Comparison of ENCODE assay signal across 25 mouse cellular contexts in the genomic region with DNA sequence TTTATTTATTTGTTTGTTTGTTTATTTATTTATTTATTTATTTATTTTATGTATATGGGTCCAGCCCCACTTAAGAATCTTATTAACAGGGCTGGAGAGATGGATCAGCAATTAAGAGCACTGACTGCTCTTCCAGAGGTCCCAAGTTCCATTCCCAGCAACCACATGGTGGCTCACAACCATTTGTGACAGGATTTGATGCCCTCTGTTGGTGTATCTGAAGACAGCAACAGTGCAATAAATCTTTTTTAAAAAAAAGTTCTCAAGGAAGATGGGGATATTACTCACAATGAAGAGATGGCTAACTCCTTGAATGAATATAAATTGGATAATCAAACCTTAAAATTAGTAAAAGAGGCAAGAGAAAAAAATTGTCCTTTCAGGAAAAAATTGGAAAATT. TPM values are rescaled to one million over a fixed set of nuclear protein-coding genes. Genes with fewer than 3 reads are reported as not detected.
DNase-seq lines count a peak whose midpoint lies in the region; ATAC-seq and TF ChIP-seq lines count a peak whose summit lies in the region.
"Had no signal": no experiment of that assay in that cellular context is flagged by ENCODE, and none has a peak within 500 bp of the region (broad histone marks: within the 10 kb centered on the region; RNA-seq: fewer than 3 reads in every experiment).

No protein-coding gene starts in this region.

- H3K27me3 ChIP-seq in CH12.LX (replicated peaks): no peaks in the 10 kb centered on the region
- H3K27me3 ChIP-seq in ES-Bruce4 (ENCODE audit: control insufficient read depth, insufficient read depth, low read length, poor library complexity, severe bottlenecking): no peaks in the 10 kb centered on the region
- H3K27me3 ChIP-seq in Patski: peaks cover 4% of the 10 kb centered on the region
- H3K27me3 ChIP-seq: embryonic facial prominence, embryonic 13.5 days; embryonic facial prominence, embryonic 15.5 days had no signal

- H3K36me3 ChIP-seq in CH12.LX (replicated peaks in 1 of 2; ENCODE audit: control insufficient read depth in 1 of 2, insufficient read depth in 1 of 2, low read length in 1 of 2) (no peaks in the 10 kb centered on the region), ES-Bruce4 (ENCODE audit: control insufficient read depth, insufficient read depth, low read length, poor library complexity, severe bottlenecking) (no peaks in the 10 kb centered on the region)
- H3K36me3 ChIP-seq: embryonic facial prominence, embryonic 13.5 days; embryonic facial prominence, embryonic 15.5 days had no signal

- no peak overlapping the region for H3K4me2 ChIP-seq in CH12.LX (ENCODE audit: insufficient read depth, low read depth, poor library complexity, severe bottlenecking)
- H3K4me2 ChIP-seq: embryonic facial prominence, embryonic 13.5 days; embryonic facial prominence, embryonic 15.5 days had no signal

- no peak for DNase-seq in layer of hippocampus, adult 2 months (ENCODE audit: low spot score in 2 of 2)
- DNase-seq in layer of hippocampus, adult 8-10 months (ENCODE audit: low spot score in 2 of 2): no peak
- DNase-seq in CH12.LX (ENCODE audit: extremely low read depth) (no peak), Patski (ENCODE audit: low read depth, low spot score) (no peak)
- no peak for DNase-seq in cerebellum, adult 11-12 months
- no peak for DNase-seq in frontal cortex, postnatal 36 days (ENCODE audit: low spot score in 2 of 2)
- DNase-seq: adrenal gland, adult 8-10 months; adrenal gland, postnatal 14 days; adrenal gland, postnatal 36 days; B cell, adult 2 months; cerebellum, adult 18-20 months; cerebellum, adult 8-10 months; cerebellum, adult 9-11 months; cerebellum, postnatal 14 days; cerebellum, postnatal 36 days; embryo, embryonic 11 days had no signal

- TF ChIP-seq CTCF in layer of hippocampus, adult 2 months (conservative IDR thresholded peaks at IDR 0.05): peak; percentile 33
- peak in 1 of 2 experiments; percentile 58; a peak in 2 of 4 replicates for TF ChIP-seq CTCF in CH12.LX (conservative IDR thresholded peaks at IDR 0.05 in 1 of 2, IDR thresholded peaks at IDR 0.05 in 1 of 2; ENCODE audit: low read depth in 2 of 2, low read length in 2 of 2)
- TF ChIP-seq CTCF in ES-Bruce4 (IDR thresholded peaks at IDR 0.05; ENCODE audit: low read depth, low read length): peak; percentile 1
- TF ChIP-seq CTCF in Patski (IDR thresholded peaks at IDR 0.05): peak; percentile 21

- in situ Hi-C loops in CH12.LX (cut with MboI; ENCODE audit: low pct_ligation_motif_present, low pct_unique_long_range_greater_than_20kb, low sequenced_read_pairs) (no loop called here), Patski (cut with MboI; ENCODE audit: low pct_unique_long_range_greater_than_20kb) (no loop called here)

- H3K4me1 ChIP-seq in CH12.LX (ENCODE audit: control insufficient read depth in 1 of 2, insufficient read depth in 2 of 2) (peaks cover 0 to 14% of the 10 kb centered on the region in 2 experiments; a peak in 2 of 4 replicates), ES-Bruce4 (ENCODE audit: control insufficient read depth, insufficient read depth, low read length) (no peaks in the 10 kb centered on the region)
- H3K4me1 ChIP-seq: embryonic facial prominence, embryonic 13.5 days; embryonic facial prominence, embryonic 15.5 days had no signal

- H3K79me2 ChIP-seq in CH12.LX (replicated peaks; ENCODE audit: control insufficient read depth, extremely low read depth, insufficient read depth, poor library complexity, severe bottlenecking): no peaks in the 10 kb centered on the region

- TF ChIP-seq POLR2A in CH12.LX (IDR thresholded peaks at IDR 0.05; ENCODE audit: low read depth, low read length) (no peak), ES-Bruce4 (IDR thresholded peaks at IDR 0.05; ENCODE audit: insufficient read depth, low read length) (no peak)

- POLR2A ChIA-PET in Patski (lab: Charles Lee): no interaction called here

- TF ChIP-seq EP300 in CH12.LX (IDR thresholded peaks at IDR 0.05; ENCODE audit: low read length) (no peak), ES-Bruce4 (IDR thresholded peaks at IDR 0.05; ENCODE audit: insufficient read depth, low read depth, low read length) (no peak)

- CTCF ChIA-PET in Patski (lab: Charles Lee): interaction anchor here (1.0 kb wide), 1 partner anchor 8 kb away, joined by 3 read pairs; no protein-coding TSS in a partner anchor

- TF ChIP-seq RAD21 in CH12.LX (IDR thresholded peaks at IDR 0.05; ENCODE audit: low read depth, low read length): peak; percentile 1

- dilution Hi-C loops in CH12.LX (cut with MboI; ENCODE audit: extremely low pct_ligation_motif_present, extremely low pct_unique_long_range_greater_than_20kb, low sequenced_read_pairs): no loop called here

- no peak for ATAC-seq in Patski
- ATAC-seq: activated CD4-positive, CD25-positive, alpha-beta regulatory T cell, adult 4 months; CD4-positive, CD25-positive, alpha-beta regulatory T cell, adult 4 months; forebrain, embryonic 14.5 days; forebrain, embryonic 16.5 days had no signal

- H3K9ac ChIP-seq in CH12.LX (ENCODE audit: insufficient read depth, low read depth) (no peak overlapping the region), ES-Bruce4 (ENCODE audit: low read depth, poor library complexity, severe bottlenecking) (no peak overlapping the region)
- H3K9ac ChIP-seq: embryonic facial prominence, embryonic 13.5 days; embryonic facial prominence, embryonic 15.5 days had no signal

- H3K4me3 ChIP-seq in layer of hippocampus, adult 2 months: no peak overlapping the region
- H3K4me3 ChIP-seq in CH12.LX (replicated peaks in 1 of 3; ENCODE audit: low read depth in 2 of 3, low read length in 2 of 3, poor library complexity in 1 of 3) (no peak overlapping the region), ES-Bruce4 (ENCODE audit: low read depth, low read length) (no peak overlapping the region)
- H3K4me3 ChIP-seq: embryonic facial prominence, embryonic 13.5 days; embryonic facial prominence, embryonic 15.5 days had no signal

- no peaks in the 10 kb centered on the region for H3K9me3 ChIP-seq in CH12.LX (replicated peaks; ENCODE audit: low read length)
- H3K9me3 ChIP-seq in ES-Bruce4 (replicated peaks; ENCODE audit: control insufficient read depth, insufficient read depth, low read length, poor library complexity, severe bottlenecking): no peaks in the 10 kb centered on the region
- H3K9me3 ChIP-seq: embryonic facial prominence, embryonic 13.5 days; embryonic facial prominence, embryonic 15.5 days had no signal

- H3K27ac ChIP-seq in layer of hippocampus, adult 2 months: no peak overlapping the region
- H3K27ac ChIP-seq in CH12.LX (ENCODE audit: insufficient read depth, low read depth) (no peak overlapping the region), ES-Bruce4 (ENCODE audit: insufficient read depth, low read length) (no peak overlapping the region)
- H3K27ac ChIP-seq: embryonic facial prominence, embryonic 13.5 days; embryonic facial prominence, embryonic 15.5 days had no signal

TF ChIP-seq in CH12.LX, 34 proteins besides CTCF, POLR2A, EP300 and RAD21:
- TF ChIP-seq CHD2 (IDR thresholded peaks at IDR 0.05; ENCODE audit: low read length) (no peak), ZNF384 (IDR thresholded peaks at IDR 0.05; ENCODE audit: low read depth, low read length) (peak; percentile 36), SMC3 (IDR thresholded peaks at IDR 0.05; ENCODE audit: low read depth, low read length) (peak; percentile 19)
TF ChIP-seq in CH12.LX: peak in this region for 2.

RNA-seq across cellular contexts. Expression of a gene that starts 9.0 kb away (rescaled TPM):
- total RNA-seq in layer of hippocampus, adult 2 months (2021): not detected
- total RNA-seq in layer of hippocampus, adult 8-10 months (2022): not detected
- total RNA-seq in CH12.LX (2012; rRNA removed) (0.42 and 0.55 TPM in 2 replicates), CH12.LX (2014; rRNA removed) (not detected in 2 replicates)
- polyA plus RNA-seq in CH12.LX (2012; ENCODE audit: insufficient read length, low read depth) (0.67 and 1.3 TPM in 2 replicates), ES-Bruce4 (2011; ENCODE audit: insufficient read depth, insufficient read length, low read depth, missing spikeins) (not detected in 2 replicates), Patski (2021) (not detected)
- total RNA-seq: adrenal gland, adult 18-20 months; adrenal gland, adult 8-10 months; adrenal gland, postnatal 14 days; common myeloid progenitor, adult 5-6 weeks had no signal
- polyA plus RNA-seq: CD4-positive, CD25-positive, alpha-beta regulatory T cell, adult 4 months had no signal
